Mouse (Mus musculus) c-Kit-positive CD71-positive TER-119-negative erythroid progenitor cells, embryonic 14.5 days (primary cell): ENCODE data around the gene Ryr1.
"Not testable (repeated sequence)": the region's sequence is repeated elsewhere in the genome, so short reads cannot be mapped to it uniquely, and the experiment has no call there.

Experiments used
- DNase-seq: peaks from one replicate; pipeline ENCODE4 v3.0.0-alpha.2; 2013; ENCODE audit warnings: low read depth

Gene Ryr1

GRCm38 (mm10) chr7:29146625-29147367 is 21.8 kb upstream of the Ryr1 start:
- no peak for DNase-seq

- DNase-seq: no peak
These were observed 19.0 kb upstream of the Ryr1 start for GRCm38 (mm10) chr7:29144006-29144405.

GRCm38 (mm10) chr7:29141416-29141815 is 16.4 kb upstream of the Ryr1 start:
- no peak for DNase-seq

GRCm38 (mm10) chr7:29139237-29139636 is 14.3 kb upstream of the Ryr1 start:
- DNase-seq: not testable (repeated sequence)

GRCm38 (mm10) chr7:29137429-29137828 is 12.4 kb upstream of the Ryr1 start:
- no peak for DNase-seq

- DNase-seq: no peak
These were observed 9.9 kb upstream of the Ryr1 start, which contains the start of gene Rasgrp4 for GRCm38 (mm10) chr7:29134693-29135386. Rasgrp4 (plus strand) TSS chr7:29134851.

- no peak for DNase-seq
These were observed 9.3 kb upstream of the Ryr1 start for GRCm38 (mm10) chr7:29134230-29134629.

- DNase-seq: no peak
These were observed 3.7 kb upstream of the Ryr1 start for GRCm38 (mm10) chr7:29128725-29129124.

- peak; percentile 66 for DNase-seq
These were observed 1.4 kb upstream of the Ryr1 start for GRCm38 (mm10) chr7:29126173-29126915.

- DNase-seq: no peak
These were observed 1.2 kb downstream of the Ryr1 start for GRCm38 (mm10) chr7:29123531-29124358.

GRCm38 (mm10) chr7:29122821-29123220 is 2.2 kb downstream of the Ryr1 start:
- no peak for DNase-seq

GRCm38 (mm10) chr7:29119526-29119925 is 5.5 kb downstream of the Ryr1 start:
- DNase-seq: no peak

- DNase-seq: no peak
These were observed 6.7 kb downstream of the Ryr1 start for GRCm38 (mm10) chr7:29118142-29118851.

GRCm38 (mm10) chr7:29108992-29109955 is 15.7 kb downstream of the Ryr1 start:
- DNase-seq: no peak

- no peak for DNase-seq
These were observed 23.5 kb downstream of the Ryr1 start for GRCm38 (mm10) chr7:29101286-29102017.

- DNase-seq: no peak
These were observed 27.8 kb downstream of the Ryr1 start for GRCm38 (mm10) chr7:29097131-29097530.

- no peak for DNase-seq
These were observed 36.2 kb downstream of the Ryr1 start for GRCm38 (mm10) chr7:29088817-29089216.

- no peak for DNase-seq
These were observed 38.1 kb downstream of the Ryr1 start for GRCm38 (mm10) chr7:29086902-29087301.

GRCm38 (mm10) chr7:29085981-29086380 is 39.0 kb downstream of the Ryr1 start:
- no peak for DNase-seq
